Mouse (Mus musculus): Measurements from ENCODE around the gene Prrt3.

GRCm38 (mm10) chr6:113473246-113473645 is 28.5 kb downstream of the Prrt3 start:
- TF ChIP-seq CTCF (IDR thresholded peaks at IDR 0.05; ENCODE audit: low read depth) (no peak), EP300 (IDR thresholded peaks at IDR 0.05; ENCODE audit: low read depth) (no peak)

Measured in liver, postnatal 0 days (tissue).